Mouse (Mus musculus) right cerebral cortex, adult 2 months (tissue): Measurements from ENCODE around the gene Pcif1.
A peak's percentile ranks its signal among the peaks of the same experiment; 100 is the strongest.
"Not testable (repeated sequence)": the region's sequence is repeated elsewhere in the genome, so short reads cannot be mapped to it uniquely, and the experiment has no call there.

ENCODE experiments used
- DNase-seq, 2 experiments: peaks; one replicate each; pipeline ENCODE4 v3.0.0; 2021 to 2022; ENCODE audit warnings: low spot score in 2 of 2

Pcif1 gene

GRCm38 (mm10) chr2:164866741-164867551, 12.2 kb upstream of the Pcif1 start:
- DNase-seq: no peak

DNA sequence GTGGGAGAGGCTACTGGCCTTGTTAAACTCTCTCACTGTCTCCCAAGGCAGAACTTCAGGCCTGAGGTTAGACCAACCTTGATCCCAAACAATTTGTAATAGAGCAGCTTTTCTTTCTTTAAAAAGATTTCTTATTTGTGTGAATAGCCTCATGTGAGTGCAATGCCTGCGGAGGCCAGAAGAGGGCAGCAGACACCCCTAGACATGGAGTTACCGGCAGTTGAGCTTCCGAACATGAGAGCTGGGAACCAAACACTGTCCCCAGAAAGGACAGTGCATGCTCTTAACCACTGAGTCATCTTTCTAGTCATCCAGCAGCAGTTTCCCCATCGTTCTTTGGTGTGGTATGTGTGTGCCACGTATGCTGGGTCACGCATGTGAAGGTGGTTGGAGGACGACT, 11.5 kb upstream of the Pcif1 start:
- no peak for DNase-seq

- DNase-seq: no peak
These were observed 10.6 kb upstream of the Pcif1 start for GRCm38 (mm10) chr2:164868491-164868890.

DNA sequence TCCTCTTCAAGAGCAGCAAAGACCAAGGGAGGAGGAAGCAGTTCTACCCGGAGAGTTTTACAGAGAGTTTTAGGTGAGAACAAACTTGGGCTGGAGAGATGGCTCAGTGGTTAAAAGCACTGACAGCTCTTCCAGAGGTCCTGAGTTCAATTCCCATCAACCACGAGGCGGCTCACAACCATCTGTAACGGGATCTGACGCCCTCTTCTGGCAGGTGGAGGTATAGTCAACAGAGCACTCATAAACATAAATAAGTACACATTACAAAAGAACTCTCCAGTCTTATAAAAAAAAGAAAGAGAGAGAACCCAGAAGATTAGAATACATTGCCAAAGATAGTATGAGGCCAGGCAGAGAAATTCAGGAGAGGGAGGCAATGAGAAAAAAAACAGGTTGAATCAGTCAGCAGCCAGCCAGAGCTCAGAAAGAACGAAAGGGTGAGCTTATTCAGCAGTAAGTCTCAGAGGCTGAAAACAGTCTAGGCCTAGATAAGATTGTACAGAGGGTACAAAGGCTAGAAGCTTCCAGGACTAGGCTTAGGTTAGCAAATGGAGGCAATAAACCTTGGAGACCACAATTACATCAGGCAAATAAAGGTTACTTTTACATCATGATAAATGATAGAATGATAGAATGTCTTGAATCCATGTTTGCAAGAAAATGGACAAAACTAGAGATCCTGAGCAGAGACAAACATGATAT, 7.4 kb upstream of the Pcif1 start:
- no peak for DNase-seq

DNA sequence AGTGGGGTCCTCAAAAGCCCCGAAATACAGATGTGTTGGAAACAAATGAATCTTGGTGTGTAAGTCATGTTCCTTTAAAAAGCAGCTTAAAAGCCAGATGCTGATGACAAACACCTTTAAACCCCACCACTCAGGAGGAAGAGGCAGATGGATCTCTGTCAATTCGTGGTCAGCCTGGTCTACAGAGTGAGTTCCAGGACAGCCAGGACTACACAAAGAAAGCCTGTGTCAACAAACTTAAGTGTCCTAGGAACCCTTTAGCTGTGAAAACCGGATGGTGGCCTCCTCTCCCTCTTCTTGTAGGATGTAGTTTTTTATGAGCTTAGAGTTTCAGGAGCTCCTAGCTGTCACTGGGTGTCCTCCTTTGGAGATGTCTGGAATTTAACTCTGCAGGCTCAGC, 5.5 kb upstream of the Pcif1 start:
- no peak for DNase-seq

DNA sequence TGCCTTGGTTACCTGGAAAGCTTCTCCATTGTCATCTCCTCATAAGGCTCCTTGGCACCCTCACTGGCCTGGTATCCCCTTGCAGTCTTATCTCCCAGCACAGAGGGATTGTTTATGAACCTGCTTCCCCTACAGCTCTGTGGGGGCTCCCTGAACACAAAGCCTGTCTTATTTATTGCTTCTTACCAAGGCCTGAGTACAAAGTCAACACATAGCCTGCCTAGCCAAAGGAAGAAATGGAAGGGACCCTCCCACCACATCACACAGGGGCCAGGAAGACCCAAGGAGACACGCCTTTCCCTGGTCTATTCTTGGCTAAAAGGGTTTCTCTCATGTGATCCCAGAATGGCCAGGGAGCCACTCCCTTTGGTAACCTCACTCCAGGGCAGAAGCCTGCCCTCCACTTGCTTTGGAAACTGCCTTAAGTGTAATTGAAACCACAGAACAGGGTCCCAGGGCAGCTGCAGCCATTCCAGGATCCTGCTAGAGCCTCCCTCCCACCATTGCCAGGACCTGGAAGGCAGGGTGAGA, 4.8 kb upstream of the Pcif1 start:
- DNase-seq: no peak

DNA sequence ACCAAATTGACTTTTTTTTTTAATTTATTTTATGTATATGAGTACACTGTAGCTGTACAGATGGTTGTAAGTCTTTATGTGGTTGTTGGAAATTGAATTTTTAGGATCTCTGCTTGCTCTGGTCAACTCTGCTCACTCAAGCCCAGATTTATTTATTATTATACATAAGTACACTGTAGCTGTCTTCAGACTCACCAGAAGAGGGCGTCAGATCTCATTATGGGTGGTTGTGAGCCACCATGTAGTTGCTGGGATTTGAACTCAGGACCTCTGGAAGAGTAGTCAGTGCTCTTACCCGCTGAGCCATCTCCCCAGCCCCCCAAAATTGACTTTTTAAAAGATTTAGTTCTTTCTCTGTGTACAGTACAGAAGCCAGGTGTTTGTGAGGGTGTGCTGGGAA, 3.5 kb upstream of the Pcif1 start:
- not testable (repeated sequence) for DNase-seq

- not testable (repeated sequence) for DNase-seq
These were observed 1.5 kb upstream of the Pcif1 start for GRCm38 (mm10) chr2:164877376-164878215.

- peak; percentile 36 to 41 for DNase-seq
These were observed 436 bp upstream of the Pcif1 start for GRCm38 (mm10) chr2:164878509-164879227.

- peak; percentile 92 to 95 for DNase-seq
These were observed 619 bp downstream of the Pcif1 start for GRCm38 (mm10) chr2:164879568-164880277.

DNA sequence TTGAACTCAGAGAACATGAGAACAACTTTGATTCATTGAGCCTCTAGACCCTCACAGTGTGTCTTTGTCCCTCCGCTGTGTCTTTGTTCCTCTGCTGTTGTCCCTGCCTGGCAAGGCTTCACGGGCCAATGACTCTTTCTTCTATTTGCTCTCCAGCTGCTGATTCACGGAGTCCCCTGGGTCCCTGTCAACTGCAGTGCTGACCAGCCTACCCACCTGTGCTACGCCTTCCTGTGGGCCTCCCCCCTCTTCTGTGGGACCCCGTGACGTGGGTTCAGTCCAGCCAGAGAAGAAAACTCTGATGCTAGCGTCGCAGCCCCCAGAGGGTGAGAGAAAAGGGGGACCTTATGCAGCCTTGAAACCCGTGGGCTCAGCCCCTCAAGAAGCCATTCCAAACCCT, 3.5 kb downstream of the Pcif1 start:
- no peak for DNase-seq

DNA sequence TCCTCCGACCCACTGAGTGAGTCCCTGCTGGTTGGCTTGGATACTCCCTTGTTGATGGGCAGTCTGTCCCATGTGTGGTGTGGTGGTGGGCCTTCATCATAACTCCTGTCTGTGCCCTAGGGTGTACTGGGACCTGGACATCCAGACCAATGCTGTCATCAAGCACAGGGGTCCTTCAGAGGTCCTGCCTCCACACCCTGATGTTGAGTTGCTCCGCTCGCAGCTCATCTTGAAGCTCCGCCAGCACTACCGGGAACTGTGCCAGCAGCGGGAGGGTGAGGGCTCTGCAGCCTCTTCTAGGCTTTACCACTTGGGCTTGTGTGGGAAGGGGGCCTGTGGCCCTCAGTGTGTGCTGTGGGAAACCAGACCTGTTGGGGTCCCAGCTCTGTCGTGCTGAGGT, 6.7 kb downstream of the Pcif1 start:
- peak; percentile 84 to 87 for DNase-seq

DNA sequence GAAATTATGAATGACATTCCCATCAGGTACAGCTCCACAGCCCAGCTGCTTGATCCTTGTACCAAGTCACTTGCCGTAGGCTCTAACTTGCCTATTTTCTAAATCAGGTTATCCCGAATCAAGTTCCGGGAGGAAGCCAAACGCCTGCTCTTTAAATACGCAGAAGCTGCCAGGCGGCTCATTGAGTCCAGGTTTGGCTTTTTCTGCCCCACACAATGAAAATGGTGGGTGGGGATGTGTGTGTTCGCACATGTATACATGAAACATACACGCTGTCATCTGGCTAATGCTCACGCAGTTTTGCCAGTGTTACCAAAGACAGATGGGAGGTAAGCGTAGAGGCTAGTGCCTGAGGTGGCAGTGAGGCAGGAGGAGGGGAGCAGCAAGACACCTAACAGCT, 7.5 kb downstream of the Pcif1 start:
- peak; percentile 29 to 42 for DNase-seq

GRCm38 (mm10) chr2:164888996-164889395, 9.9 kb downstream of the Pcif1 start:
- DNase-seq: peak in 1 of 2 experiments; percentile 4

- DNase-seq: no peak
These were observed 10.9 kb downstream of the Pcif1 start for GRCm38 (mm10) chr2:164889960-164890359.

GRCm38 (mm10) chr2:164890411-164891049, 11.4 kb downstream of the Pcif1 start:
- DNase-seq: peak in 1 of 2 experiments; percentile 4

GRCm38 (mm10) chr2:164891056-164891834, 12.1 kb downstream of the Pcif1 start:
- peak in 1 of 2 experiments; percentile 10 for DNase-seq

DNA sequence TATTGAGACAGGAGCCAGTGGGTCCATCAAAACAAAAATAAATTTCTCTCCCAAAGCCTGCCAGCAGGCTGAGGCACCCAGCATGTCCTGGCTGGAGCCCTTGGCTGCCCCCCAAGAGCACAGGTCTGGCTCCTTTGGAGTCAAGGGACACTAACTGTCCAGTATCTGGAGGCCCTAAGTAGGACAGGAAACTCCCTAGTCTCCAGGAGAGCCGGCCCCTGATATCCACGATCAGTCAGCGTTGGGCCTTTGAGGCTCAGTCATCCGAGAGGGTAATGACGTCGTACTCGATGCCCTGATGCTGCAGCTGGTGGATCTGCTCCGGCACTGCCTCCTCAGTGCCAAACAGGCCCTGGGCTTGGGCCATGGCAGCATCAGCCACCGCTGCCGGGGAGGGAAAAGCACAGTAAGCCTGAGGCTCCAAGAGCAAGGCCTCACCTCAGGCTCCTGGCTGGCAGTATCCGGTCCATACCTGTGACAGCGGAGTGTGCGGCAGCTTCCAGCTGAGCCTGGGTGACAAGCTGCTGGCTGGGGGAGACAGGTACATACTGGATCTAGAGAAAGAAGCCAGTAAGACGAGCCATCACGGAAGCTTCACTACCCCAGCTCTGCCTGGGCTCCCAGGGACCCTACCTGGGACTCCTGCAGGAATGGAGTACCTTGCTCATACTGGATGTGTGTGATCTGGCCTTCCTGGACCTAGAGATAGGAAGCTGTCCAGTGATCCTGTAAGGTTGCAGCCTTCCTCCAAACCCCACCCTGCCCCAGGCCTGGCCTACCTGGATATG, 13.0 kb downstream of the Pcif1 start:
- peak in 1 of 2 experiments; percentile 10 for DNase-seq
